Mouse (Mus musculus) spleen, embryonic (tissue): ENCODE results near the gene Tle3.

Source experiments
- CTCF ChIA-PET: fragments of 350-600 bp; sonication (Branson Sonifier 250); formaldehyde crosslinking; loops from one replicate; lab custom pipeline; 2022; lab: Charles Lee

Gene Tle3

DNA sequence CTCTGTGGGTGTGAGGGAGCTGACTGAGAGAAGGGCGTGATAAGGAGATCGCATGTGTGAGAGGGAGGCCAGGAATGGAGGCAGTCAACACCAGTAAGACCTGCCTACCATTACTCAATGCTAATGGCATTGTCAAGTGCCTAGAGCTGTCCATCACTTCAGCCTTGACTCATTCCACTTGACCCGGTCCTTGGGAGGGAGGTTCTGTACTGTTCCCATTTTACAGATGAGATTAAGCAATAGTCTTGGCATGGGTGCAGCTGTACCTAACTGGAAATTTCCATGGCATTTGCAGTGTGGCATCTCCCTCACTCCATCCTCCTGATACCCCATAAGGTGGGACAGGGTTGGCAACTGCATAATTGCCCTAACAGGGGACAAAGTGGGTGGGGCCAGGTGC is 95.3 kb downstream of the Tle3 start:
- CTCF ChIA-PET: interaction anchor here (0.5 kb wide), 1 partner anchor 18 kb away, joined by 3 read pairs; no protein-coding TSS in a partner anchor
